Mouse (Mus musculus): ENCODE data around the gene Nedd9. TPM values are rescaled to one million over a fixed set of nuclear protein-coding genes. Genes with fewer than 3 reads are reported as not detected.

Gene Nedd9
- polyA plus RNA-seq, 1 experiment from 2014 or later: 13.3 TPM

DNA sequence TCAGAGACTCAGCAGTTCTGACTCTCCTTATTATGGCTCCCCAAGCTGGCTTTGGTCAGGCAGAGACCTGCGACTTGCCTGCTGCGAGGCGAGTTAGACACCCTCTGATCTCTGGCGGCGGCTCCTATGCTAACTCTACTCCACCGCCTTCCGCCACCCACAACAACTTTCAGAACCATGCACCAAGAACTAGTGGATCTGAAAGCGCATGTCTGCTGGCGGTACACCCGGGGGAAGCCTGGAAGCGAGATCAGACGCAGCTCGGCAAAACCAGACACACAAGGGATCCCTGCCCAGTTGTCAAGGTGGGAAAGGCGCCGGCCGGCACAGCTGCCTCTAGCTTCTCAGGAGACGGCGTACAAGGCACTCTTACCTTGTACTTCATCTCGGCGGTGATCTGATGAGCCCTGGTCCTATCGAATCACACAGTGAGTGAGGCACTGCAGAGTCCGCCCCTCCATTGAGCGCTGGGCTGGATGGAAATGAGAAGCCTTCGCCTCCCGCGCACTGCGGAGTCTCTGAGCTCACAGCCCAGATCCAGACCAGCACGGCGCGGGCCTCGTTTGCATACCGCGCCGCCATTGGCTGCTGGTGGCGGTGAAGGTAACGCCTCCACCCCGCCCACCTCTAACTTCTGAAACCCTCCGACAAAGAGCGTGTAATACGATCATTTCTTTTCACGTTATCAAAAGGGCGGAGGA, 128.5 kb downstream of the Nedd9 start:
- Histone ChIP-seq H3K9me3 (no peaks in the 10 kb centered on the region), H3K4me1 (replicated peaks) (peaks cover 48% of the 10 kb centered on the region), H3K9ac (peak overlapping the region; percentile 69), H3K36me3 (no peaks in the 10 kb centered on the region), H3K27ac (replicated peaks) (peak overlapping the region; percentile 94), H3K4me3 (peak overlapping the region; percentile 74), H3K27me3 (no peaks in the 10 kb centered on the region), H3K4me2 (peak overlapping the region; percentile 78)
- WGBS: under 1% methylated on average over 42 of the region's 42 CpGs
- ATAC-seq (ENCODE audit: low FRiP score, low read depth): peak; percentile 99

- Histone ChIP-seq H3K4me2 (peak overlapping the region; percentile 78), H3K4me1 (replicated peaks) (peaks cover 49% of the 10 kb centered on the region), H3K36me3 (no peaks in the 10 kb centered on the region), H3K9me3 (no peaks in the 10 kb centered on the region), H3K4me3 (peak overlapping the region; percentile 74), H3K9ac (peak overlapping the region; percentile 69), H3K27me3 (no peaks in the 10 kb centered on the region), H3K27ac (replicated peaks) (peak overlapping the region; percentile 94)
- ATAC-seq (ENCODE audit: low FRiP score, low read depth): no peak
- 7% methylated on average over 10 of the region's 10 CpGs for WGBS
These were observed 129.2 kb downstream of the Nedd9 start for GRCm38 (mm10) chr13:41358009-41358408.

DNA sequence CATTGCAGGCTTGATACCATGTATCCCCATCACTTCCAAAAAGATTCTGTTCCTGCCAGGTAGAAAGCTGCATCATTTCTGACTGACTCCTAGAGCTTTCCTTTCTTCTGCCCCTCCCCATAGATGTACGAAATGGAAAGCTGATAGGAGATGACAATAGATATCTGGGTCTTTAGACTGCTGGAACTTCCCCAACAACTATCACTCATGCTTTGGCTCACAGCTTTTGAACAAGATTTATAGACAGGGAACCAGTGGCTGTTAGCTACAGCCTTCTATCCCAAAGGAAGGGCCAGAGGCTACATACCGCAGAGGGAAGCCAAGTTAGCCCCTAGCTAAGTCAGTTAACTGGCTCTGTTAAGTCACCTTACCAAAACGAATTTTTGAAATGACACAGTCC, 129.6 kb downstream of the Nedd9 start:
- H3K27ac ChIP-seq (replicated peaks): no peak overlapping the region
- peak overlapping the region; percentile 78 for H3K4me2 ChIP-seq
- no peak for ATAC-seq (ENCODE audit: low FRiP score, low read depth)
- WGBS: 16% methylated on average over 3 of the region's 3 CpGs
- no peaks in the 10 kb centered on the region for H3K9me3 ChIP-seq
- H3K36me3 ChIP-seq: no peaks in the 10 kb centered on the region
- 0 out of 2 replicates have a peak overlapping the region, but pooled peaks have one; percentile 14 for H3K9ac ChIP-seq
- H3K27me3 ChIP-seq: no peaks in the 10 kb centered on the region
- H3K4me3 ChIP-seq: peak overlapping the region; percentile 74
- H3K4me1 ChIP-seq (replicated peaks): peaks cover 54% of the 10 kb centered on the region

- Histone ChIP-seq H3K9ac (no peak overlapping the region), H3K27me3 (no peaks in the 10 kb centered on the region), H3K36me3 (no peaks in the 10 kb centered on the region), H3K4me3 (peak overlapping the region; percentile 74), H3K4me1 (replicated peaks) (peaks cover 58% of the 10 kb centered on the region), H3K4me2 (peak overlapping the region; percentile 78), H3K9me3 (no peaks in the 10 kb centered on the region), H3K27ac (replicated peaks) (no peak overlapping the region)
- WGBS: 62% methylated on average over 4 of the region's 4 CpGs
- ATAC-seq (ENCODE audit: low FRiP score, low read depth): no peak
These were observed 130.0 kb downstream of the Nedd9 start for GRCm38 (mm10) chr13:41357161-41357560.

GRCm38 (mm10) chr13:41355552-41355951, 131.6 kb downstream of the Nedd9 start:
- Histone ChIP-seq H3K9ac (no peak overlapping the region), H3K4me2 (peak overlapping the region; percentile 78), H3K4me1 (replicated peaks) (peaks cover 63% of the 10 kb centered on the region), H3K27me3 (no peaks in the 10 kb centered on the region), H3K36me3 (no peaks in the 10 kb centered on the region), H3K9me3 (no peaks in the 10 kb centered on the region), H3K4me3 (no peak overlapping the region), H3K27ac (replicated peaks) (no peak overlapping the region)
- 36% methylated on average over 2 of the region's 2 CpGs for WGBS
- no peak for ATAC-seq (ENCODE audit: low FRiP score, low read depth)

GRCm38 (mm10) chr13:41354591-41354990, 132.6 kb downstream of the Nedd9 start:
- Histone ChIP-seq H3K4me3 (no peak overlapping the region), H3K9me3 (no peaks in the 10 kb centered on the region), H3K27me3 (no peaks in the 10 kb centered on the region), H3K4me2 (peak overlapping the region; percentile 38), H3K4me1 (replicated peaks) (peaks cover 55% of the 10 kb centered on the region), H3K27ac (replicated peaks) (no peak overlapping the region), H3K9ac (no peak overlapping the region), H3K36me3 (no peaks in the 10 kb centered on the region)
- 41% methylated on average over 6 of the region's 6 CpGs for WGBS
- ATAC-seq (ENCODE audit: low FRiP score, low read depth): no peak

DNA sequence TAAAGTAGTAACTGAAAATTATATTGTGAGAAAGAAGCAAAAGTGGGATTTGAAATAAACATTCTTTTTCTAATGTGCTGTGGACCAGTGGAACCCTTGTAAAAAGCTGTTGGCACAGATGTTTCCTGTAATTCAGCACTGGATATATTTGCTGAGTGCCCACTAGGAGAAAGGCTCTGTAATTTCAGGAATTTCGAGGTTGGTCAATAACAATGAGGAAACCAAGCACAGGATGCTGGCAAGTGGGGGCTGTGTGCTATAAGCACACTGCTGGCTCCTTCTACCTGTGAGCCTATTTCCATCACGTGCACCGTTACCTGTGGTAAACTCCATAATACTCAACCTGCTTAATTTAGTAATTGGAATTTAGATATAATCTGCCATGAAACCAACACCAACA, 133.5 kb downstream of the Nedd9 start:
- 72% methylated on average over 3 of the region's 3 CpGs for WGBS
- no peak overlapping the region for H3K27ac ChIP-seq (replicated peaks)
- no peaks in the 10 kb centered on the region for H3K9me3 ChIP-seq
- no peak overlapping the region for H3K4me3 ChIP-seq
- no peaks in the 10 kb centered on the region for H3K27me3 ChIP-seq
- H3K4me2 ChIP-seq: no peak overlapping the region
- peaks cover 51% of the 10 kb centered on the region for H3K4me1 ChIP-seq (replicated peaks)
- H3K9ac ChIP-seq: no peak overlapping the region
- ATAC-seq (ENCODE audit: low FRiP score, low read depth): no peak
- no peaks in the 10 kb centered on the region for H3K36me3 ChIP-seq

DNA sequence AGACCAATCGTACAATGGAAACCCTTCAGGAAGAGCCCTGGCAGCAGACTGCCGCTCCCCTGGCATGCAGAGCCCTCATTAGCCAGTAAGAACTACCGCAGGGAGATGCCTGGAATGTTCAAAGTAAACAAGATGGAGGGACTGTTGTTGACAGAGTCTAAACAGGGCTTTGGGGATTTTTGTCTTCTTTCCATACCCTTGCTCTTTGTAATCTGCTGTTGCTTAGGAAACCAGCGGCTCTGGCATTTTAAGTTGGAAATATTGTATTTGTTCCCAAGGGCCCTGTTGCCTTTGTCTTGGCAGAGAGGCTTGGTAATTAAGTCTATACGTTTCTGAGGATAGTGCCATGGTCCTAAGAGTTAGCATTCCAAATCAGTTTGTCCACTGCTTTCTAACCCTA, 134.8 kb downstream of the Nedd9 start:
- 15% methylated on average over 5 of the region's 5 CpGs for WGBS
- H3K4me2 ChIP-seq: no peak overlapping the region
- peak overlapping the region; percentile 54 for H3K27ac ChIP-seq (replicated peaks)

GRCm38 (mm10) chr13:41350589-41350988, 136.6 kb downstream of the Nedd9 start:
- H3K4me1 ChIP-seq (replicated peaks): peaks cover 32% of the 10 kb centered on the region
- H3K36me3 ChIP-seq: no peaks in the 10 kb centered on the region
- ATAC-seq (ENCODE audit: low FRiP score, low read depth): no peak
- H3K9me3 ChIP-seq: no peaks in the 10 kb centered on the region
- H3K27me3 ChIP-seq: no peaks in the 10 kb centered on the region
- no peak overlapping the region for H3K4me2 ChIP-seq
- no peak overlapping the region for H3K27ac ChIP-seq (replicated peaks)
- 93% methylated on average over 3 of the region's 3 CpGs for WGBS
- no peak overlapping the region for H3K4me3 ChIP-seq
- no peak overlapping the region for H3K9ac ChIP-seq

More for the DNA sequence above, 134.8 kb downstream of the Nedd9 start:
- no peak overlapping the region for H3K9ac ChIP-seq
- H3K27me3 ChIP-seq: no peaks in the 10 kb centered on the region
- no peaks in the 10 kb centered on the region for H3K9me3 ChIP-seq
- peak; percentile 80 for ATAC-seq (ENCODE audit: low FRiP score, low read depth)
- H3K36me3 ChIP-seq: no peaks in the 10 kb centered on the region
- peaks cover 42% of the 10 kb centered on the region for H3K4me1 ChIP-seq (replicated peaks)
- H3K4me3 ChIP-seq: no peak overlapping the region

DNA sequence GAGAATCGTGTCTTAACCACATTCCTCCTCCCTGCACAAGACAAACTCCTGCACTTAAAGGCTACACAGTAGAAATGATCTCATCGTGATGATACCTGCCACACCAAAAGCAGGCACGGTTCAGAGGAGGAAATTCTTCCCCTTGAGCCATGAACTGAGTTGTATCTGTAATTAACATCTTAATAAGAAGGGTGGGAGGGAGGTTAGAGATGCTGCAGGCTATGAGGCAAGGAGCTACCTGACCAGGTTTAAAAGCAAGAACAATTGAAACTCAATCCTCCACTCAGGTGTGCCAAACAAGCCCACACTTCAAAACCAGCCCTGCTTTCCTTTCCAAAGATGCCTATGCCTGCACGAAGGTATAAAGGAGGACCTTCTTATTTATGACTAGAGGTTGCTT, 137.4 kb downstream of the Nedd9 start:
- Histone ChIP-seq H3K9me3 (no peaks in the 10 kb centered on the region), H3K4me3 (no peak overlapping the region), H3K4me1 (replicated peaks) (peaks cover 30% of the 10 kb centered on the region), H3K9ac (no peak overlapping the region), H3K27me3 (no peaks in the 10 kb centered on the region), H3K36me3 (no peaks in the 10 kb centered on the region), H3K4me2 (no peak overlapping the region), H3K27ac (replicated peaks) (no peak overlapping the region)
- 64% methylated on average over 4 of the region's 4 CpGs for WGBS
- ATAC-seq (ENCODE audit: low FRiP score, low read depth): no peak

DNA sequence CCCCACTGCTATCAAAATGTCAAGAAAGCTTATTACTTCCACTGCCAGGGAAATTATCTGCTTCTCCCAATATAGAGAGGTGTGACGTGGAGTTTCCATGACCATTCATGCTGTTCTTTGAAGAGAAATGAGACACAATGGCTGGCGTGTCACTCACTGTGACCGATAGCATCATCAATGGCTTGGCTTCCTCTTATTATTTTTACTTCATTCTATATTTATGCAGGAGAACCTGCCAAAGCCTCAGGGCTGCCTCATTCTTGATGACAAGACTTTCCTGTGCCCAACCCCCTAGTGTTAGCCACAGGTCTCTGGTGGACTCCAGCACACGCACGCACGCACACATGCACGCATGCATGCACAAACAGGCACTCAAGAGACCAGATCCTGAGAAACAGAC, 141.4 kb downstream of the Nedd9 start:
- H3K27me3 ChIP-seq: no peaks in the 10 kb centered on the region
- H3K9ac ChIP-seq: no peak overlapping the region
- H3K9me3 ChIP-seq: no peaks in the 10 kb centered on the region
- H3K36me3 ChIP-seq: no peaks in the 10 kb centered on the region
- 0 out of 2 replicates have a peak, but pooled peaks cover 13% of the 10 kb centered on the region for H3K4me1 ChIP-seq (replicated peaks)
- WGBS: 78% methylated on average over 7 of the region's 7 CpGs
- H3K4me3 ChIP-seq: no peak overlapping the region
- ATAC-seq (ENCODE audit: low FRiP score, low read depth): no peak
- no peak overlapping the region for H3K27ac ChIP-seq (replicated peaks)
- H3K4me2 ChIP-seq: no peak overlapping the region

DNA sequence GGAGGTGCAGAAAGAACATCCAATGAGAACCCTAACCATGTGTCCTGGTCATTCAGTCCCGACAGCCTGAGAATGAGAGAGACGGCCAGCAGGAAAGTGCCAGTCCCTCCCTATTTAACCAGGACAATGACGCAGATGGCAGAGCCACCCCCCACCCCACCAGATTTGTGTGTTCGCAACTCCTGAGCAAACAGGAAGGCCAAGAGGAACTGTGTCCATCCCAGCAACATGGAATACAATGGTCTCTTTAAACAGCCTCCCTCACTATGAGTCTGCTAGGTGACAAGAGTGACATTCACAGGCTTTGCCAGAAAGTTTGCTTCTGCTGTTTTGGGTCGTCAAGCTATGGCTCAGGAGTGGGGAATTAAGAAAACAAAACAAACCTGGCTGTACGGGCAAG, 141.9 kb downstream of the Nedd9 start:
- Histone ChIP-seq H3K4me3 (no peak overlapping the region), H3K4me1 (replicated peaks) (0 out of 2 replicates have a peak, but pooled peaks cover 13% of the 10 kb centered on the region), H3K4me2 (no peak overlapping the region), H3K9me3 (no peaks in the 10 kb centered on the region), H3K27ac (replicated peaks) (no peak overlapping the region), H3K36me3 (no peaks in the 10 kb centered on the region), H3K27me3 (no peaks in the 10 kb centered on the region), H3K9ac (no peak overlapping the region)
- WGBS: 41% methylated on average over 6 of the region's 6 CpGs
- ATAC-seq (ENCODE audit: low FRiP score, low read depth): peak; percentile 66; the same call in 1 of the 2 replicates

GRCm38 (mm10) chr13:41343887-41344266, 143.3 kb downstream of the Nedd9 start:
- H3K4me2 ChIP-seq: no peak overlapping the region
- H3K4me1 ChIP-seq (replicated peaks): peaks cover 24% of the 10 kb centered on the region
- no peak for ATAC-seq (ENCODE audit: low FRiP score, low read depth)
- no peaks in the 10 kb centered on the region for H3K36me3 ChIP-seq
- H3K4me3 ChIP-seq: no peak overlapping the region
- no peaks in the 10 kb centered on the region for H3K9me3 ChIP-seq
- WGBS: 87% methylated on average over 3 of the region's 3 CpGs
- no peak overlapping the region for H3K9ac ChIP-seq
- H3K27ac ChIP-seq (replicated peaks): no peak overlapping the region
- H3K27me3 ChIP-seq: no peaks in the 10 kb centered on the region

All from hindbrain, embryonic 15.5 days (tissue).